Mouse (Mus musculus) midbrain, embryonic 11.5 days (tissue): ENCODE measurements around the gene I830077J02Rik. TPM values are rescaled to one million over a fixed set of nuclear protein-coding genes. Genes with fewer than 3 reads are reported as not detected.

ENCODE experiments used
- ATAC-seq: fragments of 200-750 bp; cut with Nextera tagmentation; 2 replicates; pipeline ENCODE4 v1.8.0; 2017; ENCODE audit warnings: moderate TSS enrichment, moderate library complexity; ENCODE audit not compliant: low FRiP score
- DNase-seq: peaks from one replicate; pipeline ENCODE4 v3.0.0; 2015; ENCODE audit warnings: low spot score; ENCODE audit errors: missing footprints
- H3K27ac ChIP-seq: fragments of 300-500 bp; sonication (generic); 2 replicates; pipeline ENCODE4 v1.5.1; 2014; ENCODE audit warnings: low read depth, low read length
- H3K27me3 ChIP-seq: fragments of 300-500 bp; sonication (generic); 2 replicates; pipeline ENCODE4 v1.6.1; 2014; ENCODE audit warnings: mild to moderate bottlenecking, low read length, moderate library complexity, mixed read lengths; ENCODE audit not compliant: control insufficient read depth, insufficient read depth
- H3K36me3 ChIP-seq: fragments of 300-500 bp; sonication (generic); 2 replicates; pipeline ENCODE4 v1.6.1; 2014; ENCODE audit warnings: mild to moderate bottlenecking, low read length, moderate library complexity, mixed read lengths; ENCODE audit not compliant: control insufficient read depth, insufficient read depth
- H3K4me1 ChIP-seq: fragments of 300-500 bp; sonication (generic); 2 replicates; pipeline ENCODE4 v1.6.1; 2014; ENCODE audit warnings: low read length; ENCODE audit not compliant: control insufficient read depth, insufficient read depth
- H3K4me2 ChIP-seq: fragments of 300-500 bp; sonication (generic); 2 replicates; pipeline ENCODE4 v1.6.1; 2014; ENCODE audit warnings: mild to moderate bottlenecking, moderate library complexity
- H3K4me3 ChIP-seq: fragments of 300-500 bp; sonication (generic); 2 replicates; pipeline ENCODE4 v1.5.1; 2014; ENCODE audit warnings: low read depth, low read length
- H3K9ac ChIP-seq: fragments of 300-500 bp; sonication (generic); 2 replicates; pipeline ENCODE4 v1.6.1; 2014; ENCODE audit warnings: low read length
- H3K9me3 ChIP-seq: fragments of 300-500 bp; sonication (generic); 2 replicates; pipeline ENCODE4 v1.6.1; 2016; ENCODE audit warnings: low read length; ENCODE audit not compliant: control insufficient read depth
- WGBS: fragments of 180-500 bp; shearing (Covaris S2); extraction: QIAGEN DNeasy Blood & Tissue Kit; methylation state at CpG from one replicate; pipeline ENCODE4 v1.1.7; 2014; 5-methylcytosine and 5-hydroxymethylcytosine counted together
- polyA plus RNA-seq: library from polyadenylated mRNA; unstranded; fragments of >200 nt; fragmentation: Nextera tagmentation; extraction: Ambion mirVana; gene quantifications from 2 replicates; pipeline ENCODE4 v1.2.1, GENCODE M21; 2014

The I830077J02Rik gene
- polyA plus RNA-seq, 1 experiment from 2014 or later: 0.63 TPM

GRCm38 (mm10) chr3:105912097-105912880, 20.2 kb downstream of the I830077J02Rik start:
- Histone ChIP-seq H3K9ac (no peak overlapping the region), H3K36me3 (no peaks in the 10 kb centered on the region), H3K4me1 (no peaks in the 10 kb centered on the region), H3K27ac (no peak overlapping the region), H3K4me2 (no peak overlapping the region), H3K9me3 (no peaks in the 10 kb centered on the region), H3K4me3 (no peak overlapping the region), H3K27me3 (no peaks in the 10 kb centered on the region)
- ATAC-seq (no peak), DNase-seq (peak; percentile 26)
- WGBS: 85% methylated on average over 9 of the region's 9 CpGs

GRCm38 (mm10) chr3:105910519-105911190, 21.8 kb downstream of the I830077J02Rik start:
- no peak for DNase-seq
- WGBS: 83% methylated on average over 11 of the region's 11 CpGs
- Histone ChIP-seq H3K4me1 (no peaks in the 10 kb centered on the region), H3K4me2 (no peak overlapping the region), H3K9ac (no peak overlapping the region), H3K36me3 (no peaks in the 10 kb centered on the region), H3K9me3 (no peaks in the 10 kb centered on the region), H3K27me3 (no peaks in the 10 kb centered on the region), H3K27ac (no peak overlapping the region), H3K4me3 (no peak overlapping the region)
- no peak for ATAC-seq

- no peak overlapping the region for H3K4me3 ChIP-seq
- H3K9ac ChIP-seq: no peak overlapping the region
- H3K36me3 ChIP-seq: no peaks in the 10 kb centered on the region
- H3K27me3 ChIP-seq: no peaks in the 10 kb centered on the region
- H3K9me3 ChIP-seq: no peaks in the 10 kb centered on the region
- H3K4me2 ChIP-seq: no peak overlapping the region
- no peak for DNase-seq
- 94% methylated on average over 4 of the region's 4 CpGs for WGBS
- H3K27ac ChIP-seq: no peak overlapping the region
- ATAC-seq: no peak
- no peaks in the 10 kb centered on the region for H3K4me1 ChIP-seq
Measured at GRCm38 (mm10) chr3:105908976-105909375, 23.5 kb downstream of the I830077J02Rik start.

GRCm38 (mm10) chr3:105907956-105908655, 24.4 kb downstream of the I830077J02Rik start:
- 57% methylated on average over 9 of the region's 9 CpGs for WGBS
- no peaks in the 10 kb centered on the region for H3K36me3 ChIP-seq
- no peak for ATAC-seq

GRCm38 (mm10) chr3:105904721-105905120, 27.7 kb downstream of the I830077J02Rik start:
- Histone ChIP-seq H3K27ac (no peak overlapping the region), H3K9me3 (no peaks in the 10 kb centered on the region), H3K4me3 (no peak overlapping the region), H3K4me1 (no peaks in the 10 kb centered on the region), H3K9ac (no peak overlapping the region), H3K36me3 (no peaks in the 10 kb centered on the region), H3K4me2 (no peak overlapping the region), H3K27me3 (no peaks in the 10 kb centered on the region)
- ATAC-seq (no peak), DNase-seq (no peak)
- 93% methylated on average over 9 of the region's 9 CpGs for WGBS

More at GRCm38 (mm10) chr3:105907956-105908655, 24.4 kb downstream of the I830077J02Rik start:
- Histone ChIP-seq H3K4me2 (no peak overlapping the region), H3K4me1 (no peaks in the 10 kb centered on the region), H3K4me3 (no peak overlapping the region), H3K27me3 (no peaks in the 10 kb centered on the region), H3K9ac (no peak overlapping the region), H3K27ac (no peak overlapping the region), H3K9me3 (no peaks in the 10 kb centered on the region)
- DNase-seq: peak; percentile 78

DNA sequence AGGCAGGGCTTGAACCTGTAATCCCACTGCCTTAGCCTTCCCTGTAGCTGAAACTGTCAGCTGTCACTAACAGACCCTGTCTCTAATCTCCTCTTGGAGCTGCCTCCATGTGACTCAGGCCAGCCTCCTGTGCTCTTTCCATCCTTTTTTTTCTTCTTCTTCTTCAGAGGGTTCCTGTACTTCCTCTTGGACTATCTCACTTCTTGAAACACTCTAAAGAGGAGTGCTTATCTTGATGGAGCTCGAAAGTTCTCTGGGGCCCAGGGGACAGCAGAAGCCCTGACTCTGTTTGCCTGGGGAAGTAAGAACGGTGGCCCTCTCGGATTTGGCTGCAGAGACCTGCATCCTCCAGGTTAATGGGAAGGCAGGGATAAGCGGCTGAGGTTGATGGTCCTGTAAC, 28.3 kb downstream of the I830077J02Rik start:
- no peak for DNase-seq
- Histone ChIP-seq H3K4me1 (no peaks in the 10 kb centered on the region), H3K9me3 (no peaks in the 10 kb centered on the region), H3K4me3 (no peak overlapping the region), H3K36me3 (no peaks in the 10 kb centered on the region), H3K27me3 (no peaks in the 10 kb centered on the region), H3K9ac (no peak overlapping the region), H3K4me2 (no peak overlapping the region), H3K27ac (no peak overlapping the region)
- 87% methylated on average over 4 of the region's 4 CpGs for WGBS
- no peak for ATAC-seq

GRCm38 (mm10) chr3:105901468-105901867, 31.0 kb downstream of the I830077J02Rik start:
- Histone ChIP-seq H3K4me3 (no peak overlapping the region), H3K4me2 (no peak overlapping the region), H3K4me1 (no peaks in the 10 kb centered on the region), H3K27ac (no peak overlapping the region), H3K36me3 (no peaks in the 10 kb centered on the region), H3K27me3 (no peaks in the 10 kb centered on the region), H3K9me3 (no peaks in the 10 kb centered on the region), H3K9ac (no peak overlapping the region)
- ATAC-seq: no peak
- WGBS: 83% methylated on average over 4 of the region's 4 CpGs
- peak; percentile 76 for DNase-seq

GRCm38 (mm10) chr3:105900716-105901115, 31.7 kb downstream of the I830077J02Rik start:
- DNase-seq (no peak), ATAC-seq (no peak)
- H3K27me3 ChIP-seq: no peaks in the 10 kb centered on the region
- 87% methylated on average over 3 of the region's 3 CpGs for WGBS
- H3K36me3 ChIP-seq: no peaks in the 10 kb centered on the region
- H3K4me3 ChIP-seq: no peak overlapping the region
- no peaks in the 10 kb centered on the region for H3K4me1 ChIP-seq
- H3K9ac ChIP-seq: no peak overlapping the region
- H3K27ac ChIP-seq: no peak overlapping the region
- H3K4me2 ChIP-seq: no peak overlapping the region
- no peaks in the 10 kb centered on the region for H3K9me3 ChIP-seq

DNA sequence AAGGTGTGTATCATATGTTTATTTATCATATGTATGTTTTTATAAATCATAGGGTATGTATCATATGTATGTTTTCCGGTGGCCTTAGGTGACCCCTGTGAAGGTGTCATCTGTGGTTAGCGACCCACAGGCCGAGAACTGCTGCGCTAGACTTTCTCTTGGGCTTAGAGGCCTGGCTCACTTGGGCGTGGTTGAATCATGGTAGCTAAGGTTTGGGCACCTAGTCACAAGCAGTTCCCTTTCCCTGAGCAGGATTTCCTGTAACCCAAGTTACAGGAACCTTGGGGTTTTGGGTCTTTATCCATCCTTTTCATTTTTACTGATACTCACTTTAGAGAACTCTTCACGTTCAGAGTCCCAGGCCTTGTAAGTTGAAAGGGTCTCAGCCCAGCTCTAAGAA, 32.2 kb downstream of the I830077J02Rik start:
- no peaks in the 10 kb centered on the region for H3K4me1 ChIP-seq
- no peak overlapping the region for H3K9ac ChIP-seq
- no peak overlapping the region for H3K4me2 ChIP-seq
- H3K9me3 ChIP-seq: no peaks in the 10 kb centered on the region
- H3K27ac ChIP-seq: no peak overlapping the region
- H3K36me3 ChIP-seq: no peaks in the 10 kb centered on the region
- no peak overlapping the region for H3K4me3 ChIP-seq
- H3K27me3 ChIP-seq: no peaks in the 10 kb centered on the region
- no peak for DNase-seq
- WGBS: 84% methylated on average over 6 of the region's 6 CpGs
- peak; percentile 47; the same call in 1 of the 2 replicates for ATAC-seq
